Mouse (Mus musculus) WW6 (cell line): ENCODE measurements at regions not wholly inside any gene's neighbourhood (a gene's known extent, or its start where the extent isn't known, plus 50 kb on each side); places are given as distances from the start of the nearest gene placed in this dataset.

Source experiments
- DNase-seq: peaks from one replicate; pipeline ENCODE4 v3.0.0-alpha.2; 2013; ENCODE audit warnings: low read depth, low spot score

DNA sequence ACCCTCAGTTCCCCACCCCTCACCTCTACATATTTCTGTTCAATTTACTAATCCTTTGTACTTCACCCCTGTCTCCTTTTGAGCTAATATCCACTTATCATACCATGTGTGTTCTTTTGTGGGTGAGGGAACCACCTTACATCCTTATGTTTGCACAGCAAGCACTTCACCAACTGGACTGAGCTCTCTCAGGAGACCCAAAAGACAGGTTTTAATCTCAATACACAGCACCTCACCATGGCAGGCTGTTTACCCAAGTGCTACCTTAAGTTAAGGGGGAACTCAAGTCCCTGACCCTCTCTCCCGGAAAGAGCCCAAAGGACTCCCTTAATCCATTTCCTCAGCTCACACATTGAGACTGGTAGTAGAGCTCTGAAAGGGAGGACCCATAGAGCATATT is 62.3 kb upstream of the Agr3 start:
- DNase-seq: no peak

DNA sequence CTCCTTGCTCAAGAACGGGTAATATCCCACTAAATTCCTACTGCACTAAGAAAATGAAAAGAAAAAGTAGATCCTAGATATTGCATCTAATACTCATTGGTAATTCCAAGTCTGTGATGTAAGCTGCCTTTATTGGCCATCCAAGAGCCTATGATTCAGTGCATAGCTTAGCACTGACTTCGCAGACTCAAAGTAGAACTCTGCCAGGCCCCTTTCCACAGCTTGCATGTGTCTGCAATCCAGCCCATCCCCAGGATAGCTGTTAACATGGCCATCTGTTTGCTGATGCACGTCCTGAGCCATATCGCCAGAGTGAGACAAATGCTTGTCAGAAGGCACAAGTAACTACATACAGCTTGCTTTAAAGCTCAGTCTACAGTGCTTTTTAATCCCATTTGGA is 72.3 kb upstream of the Agr3 start:
- no peak for DNase-seq

GRCm38 (mm10) chr12:35846905-35847610 is 78.4 kb upstream of the Agr3 start:
- no peak for DNase-seq

GRCm38 (mm10) chr12:35836946-35837345 is 88.5 kb upstream of the Agr3 start:
- DNase-seq: no peak

- DNase-seq: no peak
Measured at GRCm38 (mm10) chr12:35833285-35833684, 92.1 kb upstream of the Agr3 start.

GRCm38 (mm10) chr12:35831922-35832512 is 93.4 kb upstream of the Agr3 start:
- DNase-seq: no peak

DNA sequence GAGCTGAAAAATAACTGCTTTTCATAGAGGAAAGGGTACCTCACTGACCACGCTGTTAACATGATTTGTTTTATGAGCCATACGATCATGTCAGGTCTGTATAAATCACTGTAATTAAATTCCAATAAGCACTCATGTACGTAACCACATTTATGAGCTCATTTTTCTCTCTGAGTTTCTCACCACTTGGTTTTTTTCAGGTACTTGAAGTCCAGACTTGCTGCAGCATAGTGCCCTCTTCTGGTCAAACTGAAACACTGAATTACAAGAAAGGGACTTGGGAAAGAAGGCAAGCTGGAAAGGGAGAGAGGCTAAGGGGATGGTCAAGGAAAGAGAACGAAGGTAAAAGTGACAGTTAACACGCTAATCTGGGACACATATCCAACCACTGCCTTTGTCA is 94.2 kb upstream of the Agr3 start:
- no peak for DNase-seq

DNA sequence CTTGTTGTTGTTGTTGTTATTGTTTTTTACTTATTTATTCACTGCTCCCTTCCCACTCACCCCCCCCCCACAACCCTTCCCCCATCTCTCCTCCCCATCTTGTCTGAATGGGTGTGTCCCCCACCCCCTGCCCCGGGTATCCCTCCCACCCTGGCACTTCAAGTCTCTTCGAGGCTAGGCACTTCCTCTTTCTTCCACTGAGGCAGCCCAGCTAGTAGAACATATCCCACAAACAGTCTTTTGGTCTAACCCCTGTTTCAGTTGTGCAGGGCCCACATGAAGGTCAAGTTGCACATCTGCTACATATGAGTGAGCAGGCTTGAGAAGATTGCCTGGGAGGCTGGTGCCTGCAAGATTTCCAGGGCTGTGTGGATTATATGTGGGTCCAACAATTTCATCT is 97.6 kb upstream of the Agr3 start:
- no peak for DNase-seq

GRCm38 (mm10) chr12:35826990-35827389 is 98.4 kb upstream of the Agr3 start:
- no peak for DNase-seq

GRCm38 (mm10) chr12:35824587-35824987 is 100.8 kb upstream of the Agr3 start:
- DNase-seq: no peak

GRCm38 (mm10) chr12:35799261-35799660 is 126.2 kb upstream of the Agr3 start:
- no peak for DNase-seq

- DNase-seq: no peak
Measured at GRCm38 (mm10) chr12:35775396-35775795, 150.0 kb upstream of the Agr3 start.

GRCm38 (mm10) chr12:35770387-35771024 is 154.9 kb upstream of the Agr3 start:
- no peak for DNase-seq

GRCm38 (mm10) chr12:35758916-35759315 is 166.5 kb upstream of the Agr3 start:
- DNase-seq: no peak

DNA sequence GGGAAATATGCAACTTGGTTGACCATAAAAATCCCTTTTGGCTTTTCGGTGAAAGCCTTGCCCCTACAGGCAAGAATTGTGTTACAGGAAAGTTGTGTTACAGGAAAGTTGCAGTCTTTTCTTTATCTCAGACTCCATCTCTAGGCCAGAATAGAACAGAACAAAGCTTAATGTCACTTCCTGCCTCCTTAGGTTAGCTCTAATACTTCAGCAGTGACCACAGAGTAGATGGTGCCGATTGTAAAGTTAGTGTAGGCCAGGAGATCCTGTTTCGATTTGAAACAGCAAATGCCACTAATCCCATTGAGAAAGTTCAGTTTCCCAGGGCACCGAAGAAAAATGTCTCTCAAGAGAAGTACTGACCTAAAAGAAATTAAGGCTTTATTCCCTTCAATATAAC is 170.3 kb upstream of the Agr3 start:
- no peak for DNase-seq

DNA sequence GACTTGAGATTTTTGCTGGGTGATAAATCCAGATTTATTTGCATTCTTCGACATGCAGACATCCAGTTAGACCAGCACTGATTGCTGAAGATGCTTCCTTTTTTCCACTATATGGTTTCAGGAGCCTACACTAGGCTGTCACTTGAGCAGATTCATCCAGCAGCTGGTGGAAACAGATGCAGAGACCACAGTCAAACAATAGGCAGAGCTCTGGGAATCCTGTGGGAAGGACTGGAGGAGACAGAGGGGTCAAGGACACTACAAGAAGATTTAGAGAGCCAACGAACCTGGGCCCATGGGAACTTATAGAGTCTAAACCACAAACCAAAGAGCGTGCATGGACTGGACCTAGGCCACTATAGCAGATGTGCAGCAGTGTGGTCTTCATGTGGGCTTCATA is 177.4 kb upstream of the Agr3 start:
- DNase-seq: no peak

DNA sequence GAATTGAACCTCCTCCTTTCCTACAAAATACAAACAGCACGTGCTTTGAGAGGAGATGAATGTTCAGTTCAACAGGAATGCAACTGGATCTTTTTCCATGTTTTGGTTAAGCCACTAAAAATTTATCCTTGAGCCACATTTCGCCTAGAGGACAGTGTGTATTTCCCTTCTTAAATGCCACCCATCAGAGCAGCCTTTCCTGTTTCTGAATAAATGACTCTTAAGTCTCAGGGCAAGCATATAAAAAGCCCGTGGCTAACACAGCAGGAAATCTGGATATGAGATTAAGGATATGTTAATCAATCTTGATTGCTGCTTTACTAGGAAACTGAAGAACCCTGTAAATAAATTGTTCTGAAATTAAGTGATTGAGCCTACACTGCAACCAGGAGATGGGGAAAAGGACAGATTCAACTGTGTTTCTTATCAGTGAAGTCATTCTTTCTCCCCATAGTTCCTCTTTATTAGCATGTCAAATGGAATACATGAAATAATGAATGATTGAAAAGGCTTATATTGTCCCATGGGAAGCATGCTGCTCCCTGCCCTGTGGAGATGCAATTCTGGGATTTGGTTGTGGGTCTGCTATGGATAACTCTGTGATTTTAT is 178.6 kb upstream of the Agr3 start:
- DNase-seq: no peak

DNA sequence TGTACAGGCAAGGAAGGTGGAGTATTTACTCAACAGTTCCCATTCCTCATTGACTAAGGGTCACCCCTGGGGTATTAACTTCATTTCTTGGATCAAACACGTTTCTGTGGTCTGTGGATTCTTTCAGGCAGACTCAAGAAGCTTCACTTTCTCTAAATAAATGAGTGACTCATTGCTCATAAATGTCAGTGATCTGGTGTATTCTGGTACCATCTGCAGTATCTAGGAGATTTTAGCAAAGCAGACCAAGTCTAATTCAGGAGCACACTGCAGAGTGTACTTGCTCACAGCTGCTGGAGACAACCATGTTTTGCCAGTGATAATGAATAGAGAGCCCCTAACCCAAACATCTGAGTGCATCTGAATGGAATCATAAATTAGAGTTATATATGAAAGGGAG is 182.7 kb upstream of the Agr3 start:
- no peak for DNase-seq

DNA sequence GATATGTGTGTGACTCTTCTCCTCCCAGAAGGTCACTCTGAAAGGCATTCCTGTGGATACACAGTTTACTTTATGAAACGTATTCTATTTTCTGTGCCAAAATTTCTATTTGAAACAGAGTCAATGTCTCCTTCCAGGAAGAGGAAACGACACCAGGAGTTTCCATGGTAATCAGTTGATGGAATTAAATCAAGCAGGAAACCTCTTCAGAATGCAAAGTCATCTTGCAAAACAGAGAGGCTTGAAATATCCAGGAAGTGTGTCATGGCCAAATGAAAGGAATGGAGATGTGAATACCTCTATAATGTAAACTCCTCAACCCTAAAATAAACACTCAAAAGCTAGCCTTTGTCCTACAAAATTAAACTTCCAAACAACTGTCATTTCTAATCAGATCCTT is 189.0 kb upstream of the Agr3 start:
- no peak for DNase-seq

GRCm38 (mm10) chr12:35735002-35735401 is 190.4 kb upstream of the Agr3 start:
- no peak for DNase-seq

DNA sequence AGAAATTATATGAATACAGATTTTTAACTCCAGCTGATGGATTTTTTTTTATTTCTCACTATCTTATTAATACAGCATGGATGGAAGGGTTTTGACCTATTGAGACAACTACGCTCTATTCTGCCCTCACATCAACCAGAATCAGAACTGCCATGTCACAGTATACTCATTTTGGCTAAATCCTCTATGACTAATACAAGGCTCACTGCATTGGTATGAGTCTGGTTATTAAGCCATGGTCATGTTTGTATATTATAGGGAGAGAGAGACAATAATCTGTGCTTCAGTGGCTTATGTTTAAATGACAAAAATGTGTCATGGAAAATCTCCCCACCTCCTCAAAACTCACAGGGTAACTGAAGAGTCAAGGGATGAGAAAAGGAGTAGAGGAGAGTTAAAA is 191.0 kb upstream of the Agr3 start:
- DNase-seq: no peak

DNA sequence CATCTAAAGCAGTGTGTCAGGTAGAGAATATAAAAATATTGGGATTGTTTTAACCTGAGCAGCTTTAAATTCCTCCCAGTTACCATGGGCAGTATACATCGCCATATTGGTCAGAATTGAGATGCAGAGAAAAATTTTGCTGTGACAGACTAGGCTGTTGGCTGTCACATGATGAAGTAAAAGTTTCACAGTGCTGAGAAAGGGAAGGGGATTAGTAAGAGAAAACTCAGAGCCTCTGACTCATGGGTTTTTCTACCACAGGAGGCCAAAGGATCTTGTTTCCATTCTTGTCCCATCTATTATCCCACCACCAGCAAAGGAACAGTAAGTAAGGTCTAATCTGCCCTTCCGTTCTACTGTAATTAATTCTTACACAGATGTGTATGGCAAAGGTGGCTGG is 191.8 kb upstream of the Agr3 start:
- DNase-seq: no peak

GRCm38 (mm10) chr12:35725910-35726309 is 191.1 kb upstream of the Ahr start:
- DNase-seq: no peak
